Mouse (Mus musculus) CH12.LX (cell line): Measurements from ENCODE around the gene Meaf6. TPM values are rescaled to one million over a fixed set of nuclear protein-coding genes. Genes with fewer than 3 reads are reported as not detected.

Experiments
- DNase-seq: peaks from one replicate; pipeline ENCODE4 v3.0.0-alpha.2; 2013; ENCODE audit errors: extremely low read depth
- H3K27ac ChIP-seq: 2 replicates; pipeline ENCODE4 v1.5.1; 2012; ENCODE audit warnings: low read depth, mild to moderate bottlenecking, control low read depth, moderate library complexity; ENCODE audit not compliant: insufficient read depth
- H3K27me3 ChIP-seq: replicated peaks from 2 replicates; pipeline ENCODE3; 2012; ENCODE audit warnings: inconsistent platforms
- H3K36me3 ChIP-seq, 2 experiments: replicated peaks in 1 of 2; 2 replicates each; pipeline versions ENCODE3 to v1.6.1; 2012; ENCODE audit warnings: inconsistent platforms in 1 of 2, low read length in 1 of 2, mild to moderate bottlenecking in 1 of 2, mixed read lengths in 1 of 2, moderate library complexity in 1 of 2; ENCODE audit not compliant: control insufficient read depth in 1 of 2, insufficient read depth in 1 of 2
- H3K4me1 ChIP-seq, 2 experiments: 2 replicates each; pipeline ENCODE4 v1.6.1; 2012; ENCODE audit warnings: inconsistent platforms in 1 of 2, moderate library complexity in 1 of 2; ENCODE audit not compliant: insufficient read depth in 2 of 2, control insufficient read depth in 1 of 2
- H3K4me2 ChIP-seq: 2 replicates; pipeline ENCODE4 v1.6.1; 2012; ENCODE audit warnings: low read depth, mild to moderate bottlenecking, control low read depth; ENCODE audit not compliant: poor library complexity, insufficient read depth, severe bottlenecking
- H3K4me3 ChIP-seq, 3 experiments: fragments of 150-350 bp in 1 of 3; sonication (generic) in 1 of 3; replicated peaks in 1 of 3; 2 replicates each; pipeline versions ENCODE3 to v1.5.1; 2011 to 2012; ENCODE audit warnings: low read depth in 2 of 3, low read length in 2 of 3, mild to moderate bottlenecking in 2 of 3, moderate library complexity in 2 of 3, control low read depth in 1 of 3, improper control_type of control experiment in 1 of 3, inconsistent platforms in 1 of 3, mixed read lengths in 1 of 3; ENCODE audit not compliant: poor library complexity in 1 of 3
- H3K79me2 ChIP-seq: replicated peaks from 2 replicates; pipeline ENCODE4 v1.6.1; 2012; ENCODE audit warnings: mild to moderate bottlenecking, moderate library complexity; ENCODE audit not compliant: control insufficient read depth, poor library complexity, insufficient read depth, severe bottlenecking; ENCODE audit errors: extremely low read depth
- H3K9ac ChIP-seq: 2 replicates; pipeline ENCODE4 v1.6.1; 2012; ENCODE audit warnings: low read depth, mild to moderate bottlenecking, control low read depth, moderate library complexity; ENCODE audit not compliant: insufficient read depth
- H3K9me3 ChIP-seq: replicated peaks from 2 replicates; pipeline ENCODE3; 2012; ENCODE audit warnings: low read length, inconsistent platforms, mixed read lengths
- BHLHE40 ChIP-seq: IDR thresholded peaks from 2 replicates; pipeline ENCODE4 v1.6.1; 2011; ENCODE audit warnings: mild to moderate bottlenecking, low read depth, low read length, improper control_type of control experiment
- CHD1 ChIP-seq: IDR thresholded peaks from 2 replicates; pipeline ENCODE4 v1.6.1; 2012; ENCODE audit warnings: low read depth, low read length, improper control_type of control experiment, inconsistent platforms
- GABPA ChIP-seq: IDR thresholded peaks from 2 replicates; pipeline ENCODE4 v1.6.1; 2012; ENCODE audit warnings: low read depth, low read length, improper control_type of control experiment, inconsistent platforms; ENCODE audit not compliant: insufficient replicate concordance
- IRF4 ChIP-seq: IDR thresholded peaks from 2 replicates; pipeline ENCODE4 v1.6.1; 2014; ENCODE audit warnings: low read depth, mild to moderate bottlenecking, inconsistent platforms, low read length, improper control_type of control experiment
- JUN ChIP-seq: IDR thresholded peaks from 2 replicates; pipeline ENCODE4 v1.6.1; 2011; ENCODE audit warnings: low read depth, mild to moderate bottlenecking, low read length, improper control_type of control experiment, moderate library complexity; ENCODE audit not compliant: insufficient read depth
- MAFK ChIP-seq: IDR thresholded peaks from 2 replicates; pipeline ENCODE4 v1.6.1; 2011; ENCODE audit warnings: low read length, improper control_type of control experiment; ENCODE audit not compliant: insufficient replicate concordance
- MAX ChIP-seq: IDR thresholded peaks from 2 replicates; pipeline ENCODE4 v1.6.1; 2011; ENCODE audit warnings: low read length, improper control_type of control experiment
- MAZ ChIP-seq: IDR thresholded peaks from 2 replicates; pipeline ENCODE4 v1.6.1; 2012; ENCODE audit warnings: low read depth, mild to moderate bottlenecking, inconsistent platforms, low read length, improper control_type of control experiment, moderate library complexity
- MEF2A ChIP-seq: IDR thresholded peaks from 2 replicates; pipeline ENCODE4 v1.6.1; 2014; ENCODE audit warnings: low read depth, mild to moderate bottlenecking, inconsistent platforms, low read length, improper control_type of control experiment, borderline replicate concordance
- MXI1 ChIP-seq: IDR thresholded peaks from 2 replicates; pipeline ENCODE4 v1.6.1; 2011; ENCODE audit warnings: mild to moderate bottlenecking, low read depth, low read length, improper control_type of control experiment
- NELFE ChIP-seq: IDR thresholded peaks from 2 replicates; pipeline ENCODE4 v1.6.1; 2011; ENCODE audit warnings: low read depth, low read length, improper control_type of control experiment
- NRF1 ChIP-seq: IDR thresholded peaks from 2 replicates; pipeline ENCODE4 v1.6.1; 2014; ENCODE audit warnings: low read depth, mild to moderate bottlenecking, inconsistent platforms, low read length, improper control_type of control experiment, moderate library complexity
- POLR2AphosphoS2 ChIP-seq: IDR thresholded peaks from 2 replicates; pipeline ENCODE4 v1.6.1; 2011; ENCODE audit warnings: low read depth, low read length, improper control_type of control experiment
- RAD21 ChIP-seq: IDR thresholded peaks from 2 replicates; pipeline ENCODE4 v1.6.1; 2011; ENCODE audit warnings: low read depth, mild to moderate bottlenecking, low read length, improper control_type of control experiment, moderate library complexity
- RCOR1 ChIP-seq: conservative IDR thresholded peaks from 2 replicates; pipeline ENCODE4 v1.6.1; 2012; ENCODE audit warnings: low read depth, mild to moderate bottlenecking, inconsistent platforms, low read length, improper control_type of control experiment
- UBTF ChIP-seq: IDR thresholded peaks from 2 replicates; pipeline ENCODE4 v1.6.1; 2012; ENCODE audit warnings: low read depth, mild to moderate bottlenecking, inconsistent platforms, low read length, improper control_type of control experiment, moderate library complexity
- USF1 ChIP-seq: IDR thresholded peaks from 2 replicates; pipeline ENCODE4 v1.6.1; 2014; ENCODE audit warnings: low read depth, mild to moderate bottlenecking, inconsistent platforms, low read length, improper control_type of control experiment
- USF2 ChIP-seq: conservative IDR thresholded peaks from 2 replicates; pipeline ENCODE4 v1.6.1; 2011; ENCODE audit warnings: low read depth, low read length, improper control_type of control experiment
- ZC3H11A ChIP-seq: IDR thresholded peaks from 2 replicates; pipeline ENCODE4 v1.6.1; 2012; ENCODE audit warnings: low read depth, mild to moderate bottlenecking, inconsistent platforms, low read length, improper control_type of control experiment
- ZNF384 ChIP-seq: IDR thresholded peaks from 2 replicates; pipeline ENCODE4 v1.6.1; 2012; ENCODE audit warnings: low read depth, low read length, improper control_type of control experiment, inconsistent platforms
- dilution Hi-C: fragments of 300-500 bp; cut with MboI; formaldehyde crosslinking; loops from 2 replicates; pipeline ENCODE4 v1.14.3; 2020; ENCODE audit warnings: low sequenced_read_pairs; ENCODE audit not compliant: extremely low pct_unique_long_range_greater_than_20kb, extremely low pct_ligation_motif_present
- in situ Hi-C: fragments of 300-500 bp; cut with MboI; formaldehyde crosslinking; loops from 3 replicates; pipeline ENCODE4 v1.14.3; 2019; ENCODE audit warnings: low sequenced_read_pairs, low pct_ligation_motif_present, low pct_unique_long_range_greater_than_20kb, mixed read lengths
- polyA plus RNA-seq: library from polyadenylated mRNA; unstranded; fragments of >175 nt; gene quantifications from 2 replicates; pipeline ENCODE4 v1.2.1, GENCODE M21; 2012; ENCODE audit warnings: low read depth; ENCODE audit not compliant: insufficient read length
- total RNA-seq, 2 experiments: library from RNA; depleted of rRNA; stranded (reverse); fragments of 300-350 nt in 1 of 2; fragments of >200 nt in 1 of 2; gene quantifications; 2 replicates each; pipeline ENCODE4 v1.2.3; 2012 to 2014

Gene Meaf6
- total and polyA plus RNA-seq, 3 experiments, result 26.4 to 52.8 (median 29.3) TPM

DNA sequence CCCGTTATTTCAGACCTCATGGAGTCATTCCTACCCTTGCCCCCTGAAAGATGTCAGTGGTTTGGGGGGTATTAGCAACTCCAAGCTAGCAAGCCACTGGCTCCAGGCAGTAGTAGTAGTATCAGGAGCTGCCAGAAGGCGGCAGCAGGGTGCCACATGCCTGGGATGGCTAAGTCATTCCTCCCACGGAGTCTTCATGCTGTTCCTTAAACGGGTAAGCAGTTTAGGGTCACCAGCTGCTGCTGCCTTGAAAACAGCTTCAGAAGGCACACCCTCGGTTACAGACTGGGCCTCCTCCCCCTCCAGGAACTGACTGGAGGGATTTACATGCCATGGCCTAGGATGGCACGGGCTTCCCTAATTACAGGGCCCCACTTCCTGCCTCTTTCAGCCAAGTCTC lies 29.7 kb downstream of the Meaf6 start (continued):
- TF ChIP-seq BHLHE40 (0 out of 2 replicates have a peak, but pooled peaks have one; percentile 3), CHD1 (0 out of 2 replicates have a peak, but pooled peaks have one; percentile 22), MXI1 (peak; percentile 43; the same call in 1 of the 2 replicates), NRF1 (0 out of 2 replicates have a peak, but pooled peaks have one; percentile 10), USF1 (no peak), JUN (0 out of 2 replicates have a peak, but pooled peaks have one; percentile 10), RAD21 (peak; percentile 86)

DNA sequence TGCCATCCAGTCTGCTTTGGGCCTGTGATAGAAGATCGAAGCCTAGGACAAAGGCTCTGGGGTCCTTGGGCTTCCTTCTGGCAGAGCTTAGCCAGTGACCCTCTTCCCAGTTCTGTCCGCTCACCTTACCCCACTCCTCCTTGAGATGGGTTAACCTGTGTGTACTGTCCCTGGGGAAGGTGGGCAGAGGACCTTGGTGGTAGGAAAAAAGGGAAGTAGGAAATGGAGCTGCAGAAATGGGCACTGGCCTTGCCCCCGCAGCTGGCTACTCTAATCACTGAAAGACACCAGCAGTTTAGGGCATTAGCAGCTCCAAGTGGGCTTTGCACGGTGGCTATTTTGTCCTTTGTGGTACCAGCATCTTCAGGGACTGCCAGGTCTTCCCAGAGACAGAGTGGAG lies 30.1 kb downstream of the Meaf6 start:
- dilution Hi-C loops, result no loop called here
- Histone ChIP-seq H3K79me2 (no peaks in the 10 kb centered on the region), H3K4me1 (peaks cover 35 to 61% of the 10 kb centered on the region in 2 experiments), H3K27ac (peak overlapping the region; percentile 68), H3K27me3 (no peaks in the 10 kb centered on the region), H3K9ac (peak overlapping the region; percentile 30; the same call in 1 of the 2 replicates), H3K4me2 (no peak overlapping the region; the same call in 1 of the 2 replicates), H3K9me3 (no peaks in the 10 kb centered on the region), H3K4me3 (peak overlapping the region in 1 of 3 experiments; percentile 21), H3K36me3 (peaks cover 20 to 50% of the 10 kb centered on the region in 2 experiments)
- in situ Hi-C loops, result no loop called here
- no peak for DNase-seq
- TF ChIP-seq UBTF (no peak), NRF1 (peak; percentile 2; the same call in 1 of the 2 replicates), USF2 (no peak), RCOR1 (no peak), IRF4 (no peak), GABPA (no peak), MEF2A (no peak)
- TF ChIP-seq, all 38 proteins: peak for 1

- Histone ChIP-seq H3K9me3 (no peaks in the 10 kb centered on the region), H3K27me3 (no peaks in the 10 kb centered on the region), H3K4me3 (no peak overlapping the region), H3K27ac (peak overlapping the region; percentile 86), H3K36me3 (peaks cover 23 to 51% of the 10 kb centered on the region in 2 experiments), H3K9ac (no peak overlapping the region), H3K4me1 (peaks cover 35 to 67% of the 10 kb centered on the region in 2 experiments), H3K4me2 (no peak overlapping the region), H3K79me2 (no peaks in the 10 kb centered on the region)
- DNase-seq, result no peak
- in situ Hi-C loops (no loop called here), dilution Hi-C loops (no loop called here)
- TF ChIP-seq ZNF384 (no peak), POLR2AphosphoS2 (no peak), ZC3H11A (no peak), MAX (no peak), USF2 (no peak), NELFE (no peak), MAFK (no peak), JUN (no peak), MAZ (no peak), BHLHE40 (no peak)
Observed at GRCm38 (mm10) chr4:125115710-125116089, 30.8 kb downstream of the Meaf6 start.
